Mouse (Mus musculus): ENCODE data around the gene Mnt. TPM values are rescaled to one million over a fixed set of nuclear protein-coding genes. Genes with fewer than 3 reads are reported as not detected.

The Mnt gene
- total RNA-seq, 2 experiments from 2014 or later = 4.8 to 7.0 TPM

DNA sequence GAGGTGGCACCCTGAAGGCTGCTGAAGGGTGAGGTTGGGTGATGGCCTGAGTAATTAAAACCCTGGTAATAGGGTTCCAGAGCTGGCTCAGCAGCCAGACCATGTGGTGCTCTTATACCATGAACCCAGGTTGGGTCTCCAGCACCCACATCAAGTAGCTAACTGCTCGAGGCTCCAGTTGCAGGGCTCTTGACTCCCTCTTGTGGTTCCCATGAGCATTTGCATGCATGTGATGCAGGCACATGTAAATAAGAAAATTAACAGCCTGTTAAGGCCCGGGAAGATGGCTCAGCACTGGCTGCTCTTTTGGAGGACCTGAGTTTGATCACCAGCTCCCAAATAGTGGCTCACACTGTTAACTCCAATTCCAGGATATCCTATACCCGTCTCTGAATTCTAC is 15.1 kb downstream of the Mnt start:
- no peak for DNase-seq (ENCODE audit: low spot score)

DNA sequence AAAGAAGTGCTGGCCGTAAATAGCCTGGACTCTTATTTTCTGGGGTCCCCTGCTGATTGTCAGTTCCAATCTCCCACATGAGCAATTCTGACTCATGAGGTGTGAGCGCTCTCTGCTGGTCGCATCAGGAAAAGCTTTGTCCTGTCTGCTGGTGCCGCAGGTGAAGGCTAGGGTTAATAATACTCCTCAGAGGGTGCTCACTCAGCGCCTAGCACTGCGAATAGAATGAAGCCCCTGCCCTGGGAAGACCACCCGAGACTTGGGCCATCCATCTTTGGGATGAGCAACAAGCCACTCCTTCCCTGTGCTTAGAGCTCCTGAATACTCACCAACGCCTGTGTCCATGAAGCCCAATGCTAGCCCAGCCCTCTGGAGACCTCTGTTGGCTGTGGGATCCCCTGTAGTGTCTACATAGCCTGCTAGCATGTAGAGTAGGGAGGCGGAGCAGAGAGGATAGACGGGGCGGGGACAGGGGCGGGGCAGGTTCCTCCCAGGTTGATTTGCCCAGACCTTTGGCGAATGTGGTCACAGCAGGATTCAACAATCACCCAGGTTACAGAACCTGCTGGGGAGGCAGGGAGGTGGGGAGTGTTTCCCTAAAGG is 17.3 kb downstream of the Mnt start:
- peak; percentile 66 for DNase-seq (ENCODE audit: low spot score)

DNA sequence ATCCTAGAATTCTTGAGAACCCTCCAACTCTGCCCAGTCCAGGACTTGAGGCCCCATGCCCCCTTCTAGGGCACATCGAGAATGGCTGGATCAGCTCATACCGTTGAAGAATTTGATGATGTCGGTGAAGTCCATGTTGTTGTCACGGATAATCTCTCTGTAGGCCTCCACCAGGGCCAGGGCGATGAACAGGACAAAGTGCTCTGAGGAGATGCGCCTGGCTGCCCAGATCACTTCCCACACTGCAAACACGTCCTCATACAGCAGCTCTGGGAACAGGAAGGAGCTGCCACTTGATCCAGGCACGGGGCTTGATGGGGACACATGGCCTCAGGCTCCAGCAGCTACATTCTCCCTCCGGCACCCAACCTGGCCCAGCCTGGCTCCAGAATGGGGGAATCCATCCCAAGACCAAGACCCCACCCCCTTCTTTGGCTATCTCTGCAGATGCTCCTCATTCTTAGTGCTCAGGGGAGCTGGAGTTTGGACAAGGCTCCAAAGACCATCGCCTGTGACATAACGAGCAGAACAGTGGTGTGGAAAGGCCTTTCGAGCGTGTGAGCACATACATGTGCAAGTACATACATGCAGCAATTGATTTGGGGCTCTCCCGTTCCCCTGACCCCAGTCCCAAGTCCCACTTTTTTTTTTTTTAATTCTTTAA is 20.4 kb downstream of the Mnt start:
- DNase-seq (ENCODE audit: low spot score) = no peak

DNA sequence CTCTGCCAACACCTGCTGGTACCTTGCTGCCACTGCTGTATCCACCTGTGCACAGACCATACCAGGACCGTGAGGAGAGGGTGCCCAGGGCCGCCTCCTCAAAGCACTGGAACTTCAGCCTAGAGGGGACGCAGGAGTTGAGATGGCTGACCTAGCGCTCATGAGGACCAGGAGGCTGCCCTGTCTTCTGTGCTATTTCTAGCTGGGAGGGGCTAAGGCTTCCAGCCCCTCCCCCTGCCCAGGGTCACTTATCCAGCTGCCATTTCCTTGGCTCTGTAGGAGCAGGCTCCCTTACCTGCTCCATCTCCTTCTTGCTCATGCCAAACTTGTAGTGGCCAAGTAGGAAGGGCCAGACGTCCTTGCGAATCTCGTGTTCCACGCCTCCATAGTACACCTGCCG is 27.0 kb downstream of the Mnt start:
- DNase-seq (ENCODE audit: low spot score) = no peak

DNA sequence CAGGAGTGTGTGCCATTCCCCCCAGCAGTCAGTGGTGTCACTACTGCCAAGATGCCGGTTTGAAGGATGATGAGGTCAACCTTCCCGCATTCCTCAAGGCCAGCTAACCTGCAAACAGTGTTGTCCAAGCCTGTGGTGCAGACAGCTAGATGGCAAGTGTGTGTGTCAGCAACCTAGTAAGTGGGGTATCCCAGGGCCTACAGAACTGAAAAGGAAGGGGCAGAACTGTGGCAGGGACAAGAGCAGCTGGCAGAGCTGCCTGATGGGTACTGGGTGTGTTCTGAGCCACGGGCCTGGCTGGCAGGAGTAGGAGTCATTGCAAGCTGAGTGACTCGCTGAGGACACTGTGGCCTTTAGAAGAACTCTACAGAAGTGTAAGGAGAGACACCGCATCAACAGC is 31.4 kb downstream of the Mnt start:
- no peak for DNase-seq (ENCODE audit: low spot score)

DNA sequence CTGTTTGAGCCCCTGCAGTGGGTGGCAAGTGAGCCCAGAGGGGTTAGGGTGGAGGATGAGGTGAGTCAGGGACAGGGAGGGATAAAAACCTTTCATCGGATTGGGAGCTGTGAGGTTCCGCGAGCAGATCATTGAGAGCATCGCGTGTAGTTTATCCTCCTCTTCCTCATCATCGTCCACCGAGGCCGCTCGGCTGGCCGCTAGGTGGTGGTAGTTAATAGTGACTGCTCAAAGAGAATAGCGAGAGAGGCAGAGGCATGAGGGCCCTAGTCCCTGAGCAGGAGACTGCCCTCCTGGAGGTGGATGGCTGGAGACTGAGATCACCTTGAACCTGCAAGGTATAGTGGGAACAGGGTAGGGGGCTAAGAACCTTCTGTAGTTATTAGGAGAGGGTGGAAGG is 32.8 kb downstream of the Mnt start:
- DNase-seq (ENCODE audit: low spot score) = peak; percentile 35

DNA sequence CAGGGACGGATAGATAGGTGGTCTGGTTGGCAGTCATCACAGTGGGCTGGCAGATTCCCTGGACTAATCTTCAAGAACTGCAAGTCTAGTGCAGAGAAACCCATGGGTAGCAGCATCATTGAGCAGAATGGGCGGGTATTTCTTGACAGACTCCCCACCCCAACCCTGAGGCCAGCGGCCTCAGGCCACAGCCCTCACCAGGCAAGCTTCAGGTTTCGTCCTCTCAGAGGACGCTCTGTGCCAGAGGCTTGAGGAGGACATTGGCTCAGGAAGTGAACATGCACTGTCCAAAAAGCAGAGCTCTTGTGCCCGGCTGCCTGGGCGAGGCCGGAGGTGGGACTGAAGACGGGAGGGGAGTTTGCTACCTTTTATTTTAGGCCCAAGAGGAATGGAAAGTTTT is 33.7 kb downstream of the Mnt start:
- DNase-seq (ENCODE audit: low spot score) = peak; percentile 45

DNA sequence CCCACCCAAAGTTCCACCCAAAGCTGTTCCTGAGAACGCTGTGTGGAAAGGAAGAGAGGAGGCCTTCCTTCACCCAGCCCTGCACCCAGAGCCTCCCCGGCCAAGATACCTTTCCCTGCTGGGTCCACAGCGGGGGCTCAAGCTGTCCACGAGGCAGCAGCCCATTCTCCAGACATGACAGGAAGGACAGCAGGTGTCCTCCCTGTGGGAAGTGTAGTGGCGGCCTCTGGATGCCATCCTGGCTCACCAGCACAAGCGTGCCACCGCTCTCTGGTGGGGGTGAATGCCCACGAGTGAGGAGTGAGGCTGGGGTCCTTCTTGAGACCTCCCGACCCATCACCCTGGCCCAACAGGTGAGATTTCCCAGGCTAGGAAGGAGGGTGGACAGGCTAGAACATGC is 34.5 kb downstream of the Mnt start:
- DNase-seq (ENCODE audit: low spot score) = no peak

DNA sequence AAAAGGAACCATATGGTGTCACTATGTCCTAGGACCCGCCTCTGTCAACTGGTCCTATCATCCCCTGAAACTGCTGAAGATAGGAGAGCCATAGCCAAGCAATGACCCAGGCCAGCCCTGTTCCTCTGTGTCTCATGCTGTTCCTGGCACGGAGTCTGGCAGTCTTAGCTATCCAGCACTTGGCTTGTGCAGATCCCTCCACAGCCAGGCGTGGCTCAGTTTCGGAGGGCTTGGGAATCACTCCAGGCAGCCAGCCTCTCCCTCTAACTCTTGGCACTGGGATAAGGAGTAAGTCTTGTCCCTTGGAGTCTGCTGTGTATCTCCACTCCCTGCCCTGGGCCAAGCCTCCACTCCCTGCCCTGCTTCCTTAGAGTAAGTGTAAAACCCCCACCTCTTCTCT is 35.9 kb downstream of the Mnt start:
- peak; percentile 97 for DNase-seq (ENCODE audit: low spot score)

DNA sequence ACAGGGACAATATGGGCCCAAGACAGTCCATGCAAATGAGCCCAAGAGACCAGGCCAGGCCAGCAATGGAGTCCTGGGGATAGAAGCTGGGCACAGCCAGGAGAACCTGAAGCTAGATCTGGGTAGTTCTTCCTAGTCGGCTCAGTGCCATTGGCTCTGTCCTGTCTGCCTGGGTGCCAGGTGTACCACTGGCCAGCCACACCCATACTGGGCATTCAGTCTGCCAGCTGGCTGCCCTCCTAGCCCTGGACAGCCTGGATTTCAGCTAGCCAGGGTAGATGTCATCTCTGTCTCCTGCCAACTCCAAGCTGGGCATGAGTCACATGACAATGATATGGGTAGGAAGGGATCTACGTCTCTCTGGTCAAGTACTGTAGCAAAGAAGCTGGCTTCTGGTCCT is 36.5 kb downstream of the Mnt start:
- DNase-seq (ENCODE audit: low spot score) = peak; percentile 95

DNA sequence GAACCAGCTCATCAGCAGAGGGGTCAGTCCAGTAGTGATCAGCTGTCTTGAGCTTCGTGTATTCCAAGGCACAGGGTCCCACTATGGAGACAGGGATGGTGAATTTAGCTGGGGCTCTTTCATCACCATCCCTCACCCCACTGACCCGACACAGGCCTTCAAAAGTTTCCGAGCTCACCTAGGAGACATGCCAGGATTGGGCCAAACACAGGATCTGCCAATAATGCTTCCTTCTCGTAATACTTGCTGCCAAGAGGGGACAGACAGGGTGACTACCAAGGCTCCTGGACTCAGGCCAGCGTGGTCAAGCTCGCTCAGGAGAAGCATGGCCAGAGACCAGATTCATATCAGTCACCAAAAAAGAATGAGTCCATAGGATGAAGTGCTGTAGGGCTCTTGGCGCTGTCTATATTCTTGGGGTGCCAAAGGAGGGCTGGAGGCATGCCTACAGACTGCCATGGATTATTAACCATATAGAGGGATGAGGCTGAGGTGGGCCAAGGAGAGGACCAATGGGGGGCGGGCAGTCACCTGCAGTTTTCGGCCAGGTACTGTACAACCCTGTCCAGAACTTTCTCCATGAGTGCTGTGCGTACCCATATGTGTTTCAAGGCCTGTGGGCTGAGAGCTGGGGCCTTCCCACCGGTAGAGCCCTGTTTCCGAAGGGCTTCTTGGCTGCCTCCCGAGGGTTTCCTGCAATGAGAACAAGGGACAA is 37.5 kb downstream of the Mnt start:
- DNase-seq (ENCODE audit: low spot score) = no peak

DNA sequence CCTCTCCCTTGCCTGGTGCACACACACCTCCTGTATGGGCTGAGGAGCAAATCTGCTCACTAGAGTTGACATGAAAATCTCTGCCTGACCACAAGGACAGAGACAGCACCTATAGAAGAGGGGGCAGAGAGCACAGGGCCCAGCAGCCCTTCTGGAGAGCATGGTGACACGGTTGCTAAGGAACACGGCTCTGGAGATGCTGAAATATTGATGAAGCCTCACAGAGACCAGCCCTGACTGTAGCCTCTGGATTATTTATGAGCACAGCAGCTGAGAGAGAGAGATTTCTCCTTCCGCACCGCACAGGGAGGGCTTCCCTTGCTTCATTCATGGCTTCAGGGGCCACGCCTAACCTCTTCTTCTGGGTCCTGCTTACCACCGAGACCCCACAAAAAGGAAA is 38.9 kb downstream of the Mnt start:
- DNase-seq (ENCODE audit: low spot score) = no peak

DNA sequence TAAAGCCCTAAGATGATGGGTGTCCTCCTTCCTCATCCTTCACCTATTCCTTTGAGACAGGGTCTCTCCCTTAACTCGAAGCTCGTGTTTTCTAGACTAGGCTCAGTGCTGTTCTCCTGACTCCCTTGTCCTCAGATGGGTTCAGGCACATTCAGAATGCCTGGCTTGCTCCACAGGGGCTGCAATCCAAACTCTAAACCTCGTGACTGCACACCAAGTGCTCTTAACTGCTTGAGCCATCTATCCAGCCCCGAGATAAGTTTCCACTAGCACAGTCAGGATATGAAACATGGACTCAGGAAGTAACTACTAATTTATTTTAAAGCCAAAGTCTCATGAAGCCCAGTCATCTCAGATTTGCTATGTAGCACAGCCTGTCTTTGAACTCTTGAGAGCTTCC is 39.8 kb downstream of the Mnt start:
- peak; percentile 76 for DNase-seq (ENCODE audit: low spot score)

DNA sequence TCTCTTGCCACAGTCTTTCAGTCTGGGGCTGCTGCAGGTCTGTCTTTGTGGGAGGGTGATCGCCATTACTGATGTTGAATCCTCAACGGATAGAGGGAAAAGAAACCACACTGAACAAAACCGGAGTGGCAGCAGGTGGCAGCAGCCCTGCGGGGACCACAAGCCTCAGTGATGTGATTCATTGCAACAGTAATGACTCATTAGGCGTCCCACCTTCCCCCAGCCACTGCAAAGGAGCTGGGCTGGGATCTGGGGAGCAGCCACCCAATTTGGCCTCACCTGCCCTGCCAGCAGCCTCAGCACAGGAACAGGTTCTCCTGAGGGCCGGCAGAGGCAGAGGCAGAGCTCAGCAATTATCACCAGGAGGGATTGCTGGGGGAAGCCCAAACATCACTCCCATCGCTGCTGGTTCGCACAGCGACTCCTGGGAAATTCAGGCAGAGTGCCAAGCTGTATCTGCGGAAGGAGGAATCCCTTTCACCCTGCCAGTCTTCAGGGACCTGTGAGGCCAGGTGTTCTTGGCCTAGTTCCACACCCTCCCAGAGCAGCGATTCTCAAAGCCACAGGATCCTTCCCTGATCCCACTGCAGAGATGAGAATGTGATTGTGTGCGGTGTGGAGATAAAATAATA is 40.4 kb downstream of the Mnt start:
- peak; percentile 27 for DNase-seq (ENCODE audit: low spot score)

DNA sequence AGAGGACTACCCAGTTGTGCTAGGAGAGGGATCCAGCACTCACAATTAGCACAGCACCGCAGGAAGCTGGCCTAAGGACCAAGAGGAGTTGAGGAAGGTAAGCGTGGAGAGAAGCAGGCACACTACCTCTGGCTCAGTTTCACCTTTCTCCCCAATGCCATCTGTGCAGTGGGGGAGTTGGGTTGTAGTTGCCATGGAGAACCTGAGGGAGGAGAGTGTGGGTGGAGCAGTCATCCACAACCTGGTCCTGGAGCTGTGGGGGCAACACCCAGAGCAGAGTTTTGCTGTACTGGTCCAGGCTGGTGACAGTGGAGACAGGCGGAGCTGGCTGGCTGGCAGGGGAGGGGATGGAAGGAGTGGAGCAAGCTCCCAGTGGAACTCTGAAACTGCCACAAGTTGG is 43.9 kb downstream of the Mnt start:
- DNase-seq (ENCODE audit: low spot score) = no peak

DNA sequence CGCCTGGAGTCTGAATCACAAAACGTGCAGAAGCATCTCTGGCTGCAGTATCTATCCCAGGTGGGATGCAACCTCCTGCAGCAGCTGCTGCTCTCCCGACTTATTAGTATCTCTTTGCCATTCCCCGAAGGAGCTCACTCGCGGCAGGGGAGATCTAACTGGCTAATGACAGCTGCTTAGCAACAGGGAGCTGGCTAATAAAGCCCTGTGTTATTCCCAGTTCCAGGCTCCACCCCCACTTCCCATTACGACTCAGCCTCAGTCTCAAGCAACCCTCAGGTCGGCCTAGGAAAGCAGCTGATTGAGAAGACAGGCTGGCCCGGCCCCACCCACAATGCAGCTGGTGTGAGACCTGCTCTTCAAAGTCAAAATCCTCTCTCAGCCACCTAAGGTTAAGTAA is 46.1 kb downstream of the Mnt start:
- peak; percentile 33 for DNase-seq (ENCODE audit: low spot score)

DNA sequence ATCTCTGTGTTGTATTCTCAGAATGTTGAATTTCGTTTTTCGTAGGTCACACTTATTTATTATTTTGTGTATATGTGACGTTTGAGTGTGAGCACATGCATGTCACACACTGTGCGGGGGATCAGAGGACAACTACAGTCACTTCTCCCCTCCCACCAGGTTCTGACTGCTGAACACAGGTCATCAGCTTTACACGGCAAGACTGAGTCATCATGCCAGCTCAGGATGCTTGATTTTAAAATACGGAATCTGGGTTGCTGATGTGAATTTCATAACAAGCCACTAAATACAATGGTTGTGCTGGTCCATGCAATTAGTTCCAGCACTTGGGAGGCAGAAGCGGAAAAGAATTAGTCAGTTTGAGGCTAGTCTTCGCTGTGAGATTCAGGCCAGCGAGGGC is 50.3 kb downstream of the Mnt start:
- no peak for DNase-seq (ENCODE audit: low spot score)

DNA sequence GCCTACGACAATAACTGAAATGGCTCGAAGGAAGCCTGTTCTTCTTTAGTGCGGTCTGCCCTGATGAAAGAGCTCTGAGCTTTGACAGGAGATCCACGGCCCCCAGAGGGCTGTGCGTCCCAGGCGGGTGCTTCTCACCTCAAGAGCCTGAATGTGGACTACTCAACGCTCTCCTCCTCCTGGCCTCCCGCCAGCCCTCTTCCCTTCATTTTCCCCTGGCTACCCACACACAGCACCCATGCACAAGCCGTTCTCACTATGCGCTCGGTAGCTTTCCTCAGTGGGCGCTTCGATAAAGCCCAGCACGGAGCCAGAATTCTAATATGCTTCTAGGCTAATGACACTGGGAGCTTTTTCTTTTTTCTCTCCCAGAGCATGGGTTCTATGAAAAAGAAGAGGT is 51.3 kb downstream of the Mnt start:
- DNase-seq (ENCODE audit: low spot score) = no peak

DNA sequence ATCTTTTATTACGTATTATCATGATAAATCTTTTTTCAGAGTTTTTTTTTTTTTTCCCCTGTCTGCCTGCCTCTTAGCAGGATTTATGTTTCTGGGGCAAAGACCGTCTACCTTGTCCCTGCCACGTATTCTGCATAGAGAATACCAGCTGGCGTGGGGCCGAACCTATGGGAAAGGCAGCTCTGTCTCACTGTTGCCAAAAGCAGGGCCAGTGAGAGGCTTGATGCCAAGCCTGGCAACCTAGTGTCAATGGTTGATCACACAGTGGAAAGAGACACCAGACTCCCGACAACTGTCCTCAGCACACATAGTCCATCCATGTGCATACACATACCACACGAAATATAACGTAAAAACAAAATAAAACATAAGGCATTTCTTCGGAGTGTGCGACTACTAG is 52.4 kb downstream of the Mnt start:
- peak; percentile 46 for DNase-seq (ENCODE audit: low spot score)

DNA sequence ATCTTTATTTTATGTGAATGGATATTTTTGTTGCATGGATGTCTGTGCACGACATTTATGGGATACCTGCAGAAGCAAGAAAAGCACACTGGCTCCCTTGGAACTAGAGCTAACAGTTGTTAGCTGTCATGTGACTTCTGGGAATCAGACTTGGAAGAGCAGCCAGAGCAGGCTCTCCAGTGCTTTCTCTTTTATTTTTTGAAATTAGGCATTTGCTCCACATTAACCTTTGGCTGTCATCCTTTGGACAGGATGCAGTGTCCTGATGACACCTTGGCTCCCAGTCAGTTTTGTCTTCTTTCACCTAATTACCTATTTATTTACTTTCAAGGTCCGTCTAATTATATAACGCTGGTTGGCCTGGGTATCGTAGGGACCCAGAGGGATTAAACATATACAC is 63.9 kb downstream of the Mnt start:
- DNase-seq (ENCODE audit: low spot score) = peak; percentile 18
